Mouse (Mus musculus) right cerebral cortex, adult 18-20 months (tissue): Measurements from ENCODE around the gene Ascl3.

Experiments used
- DNase-seq: peaks from one replicate; pipeline ENCODE4 v3.0.0; 2022; ENCODE audit warnings: mixed read lengths

Gene Ascl3

DNA sequence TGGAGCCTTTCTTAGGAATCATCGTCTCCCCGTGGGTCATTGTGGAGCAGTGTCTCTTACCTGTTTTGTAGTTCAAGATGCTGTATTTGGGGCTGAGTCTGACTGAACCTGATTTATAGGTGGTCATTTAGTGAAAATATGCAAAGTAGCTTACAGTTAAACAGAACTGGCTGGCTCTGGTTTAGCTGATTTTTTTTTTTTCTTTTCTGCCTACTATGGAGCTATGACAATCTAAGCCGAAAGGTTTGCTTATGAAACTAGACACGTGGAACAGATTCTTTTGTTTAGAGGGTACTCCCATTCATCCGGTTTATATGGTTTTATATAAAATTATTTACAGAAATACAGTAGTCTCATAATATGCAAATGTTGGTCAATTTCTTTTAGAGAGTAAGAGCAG is at the start of gene Ascl3:
Gene Ascl3 (minus strand): TSS at position 101 of the 400 bp plus-strand sequence.
- no peak for DNase-seq

DNA sequence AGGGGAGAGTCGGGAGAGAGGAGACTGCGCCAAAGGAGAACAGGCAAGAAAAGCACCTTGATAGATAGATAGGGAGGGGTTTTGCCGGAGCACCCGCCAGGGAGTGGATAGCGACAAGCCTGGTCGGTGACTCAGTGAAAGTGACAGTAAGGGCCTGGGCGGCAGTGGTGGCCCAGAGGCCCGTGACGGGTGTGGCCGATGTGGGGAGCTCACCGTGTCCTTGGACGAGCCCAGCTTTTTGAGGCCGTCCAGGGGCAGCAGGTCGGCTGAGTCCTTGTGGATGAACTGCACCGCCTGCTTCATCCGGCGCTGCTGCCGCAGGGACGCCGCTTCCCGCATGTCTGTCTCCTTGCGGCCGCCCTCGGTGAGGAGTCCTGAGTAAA is 49.6 kb upstream of the Ascl3 start:
- DNase-seq: no peak

DNA sequence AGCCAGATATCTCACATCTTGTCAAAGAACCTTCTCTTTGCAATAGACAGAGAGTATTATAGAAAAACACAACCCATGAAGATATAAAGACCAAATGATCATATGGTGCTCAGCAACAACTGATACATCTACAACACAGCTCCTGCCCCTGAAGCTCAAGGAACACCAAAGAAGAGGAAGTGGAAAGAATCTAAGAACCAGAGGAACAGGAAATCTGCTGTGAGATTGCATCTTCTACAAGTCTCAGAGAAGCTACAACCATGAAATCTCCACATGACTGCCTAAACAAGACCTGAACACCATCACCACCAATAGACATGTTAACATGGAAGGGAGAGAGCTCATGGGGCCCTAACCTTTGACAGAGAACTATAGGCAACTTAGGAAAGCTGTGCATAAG is 40.7 kb upstream of the Ascl3 start:
- DNase-seq: no peak

DNA sequence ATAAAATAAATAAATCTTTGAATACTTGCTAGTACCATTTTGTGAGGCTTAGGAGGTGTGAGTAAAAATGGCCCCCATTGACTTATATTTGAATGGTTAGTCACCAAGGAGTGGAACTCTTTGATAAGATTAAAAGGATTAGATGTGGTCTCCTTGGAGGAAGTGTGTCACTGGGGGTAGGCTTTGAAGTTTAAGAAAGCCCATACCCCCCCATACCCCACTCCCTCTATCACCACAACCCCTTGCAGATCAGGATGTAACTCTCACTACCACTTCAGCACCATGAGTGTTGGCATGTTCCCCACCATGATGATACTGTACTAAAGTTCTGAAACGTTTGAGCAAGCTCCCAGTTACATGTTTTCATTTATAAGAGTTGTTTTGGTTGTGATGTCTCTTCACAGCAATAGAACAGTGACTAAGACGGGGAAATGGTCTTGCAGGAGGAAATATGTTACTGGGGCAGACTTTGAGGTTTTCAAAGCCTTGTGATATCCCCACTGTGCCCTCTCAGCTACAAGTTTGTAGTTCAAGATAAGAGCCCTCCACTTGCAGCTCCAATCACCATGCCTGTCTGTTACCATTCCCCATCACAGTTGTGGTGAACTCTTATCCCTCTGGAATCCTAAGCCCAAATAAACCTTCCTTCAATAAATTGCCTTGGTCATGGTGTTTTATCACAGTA is 37.3 kb upstream of the Ascl3 start:
- no peak for DNase-seq

DNA sequence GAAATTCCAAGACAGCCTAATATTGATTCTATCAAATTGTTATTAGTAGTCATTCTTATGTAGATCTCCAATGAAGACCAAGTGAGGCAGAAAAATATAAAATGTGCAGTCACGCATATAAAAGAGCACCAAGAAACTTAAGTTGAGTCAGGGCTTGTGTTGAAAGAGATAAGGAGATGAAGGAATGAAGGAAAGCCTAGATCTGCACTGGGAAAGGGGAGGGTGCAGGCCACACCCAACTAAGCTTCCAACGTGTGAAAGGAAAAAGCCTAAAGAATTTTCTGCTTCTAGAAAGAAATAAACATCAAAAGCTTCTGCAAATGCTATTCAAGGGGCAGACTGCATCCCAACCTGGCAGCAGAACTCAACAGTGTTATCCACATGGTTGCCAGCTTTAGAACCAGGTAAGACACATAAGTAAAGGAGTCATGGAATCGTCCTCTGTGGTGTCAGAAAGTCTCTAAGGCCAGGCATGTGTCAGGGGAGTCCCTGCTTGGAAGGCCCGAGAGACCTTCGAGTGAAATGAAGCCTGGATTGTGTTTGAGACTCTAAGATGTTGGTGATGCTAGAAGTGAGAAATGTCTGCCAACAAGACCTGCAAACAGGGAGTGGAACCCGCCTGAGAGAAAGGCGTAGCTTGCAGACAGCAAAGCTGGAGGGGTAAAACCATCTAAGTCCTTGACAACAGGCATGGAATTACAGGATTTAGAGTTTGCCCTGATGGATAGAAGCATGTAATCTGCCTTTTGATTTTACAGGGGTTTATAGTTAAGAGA is 36.2 kb upstream of the Ascl3 start:
- no peak for DNase-seq

DNA sequence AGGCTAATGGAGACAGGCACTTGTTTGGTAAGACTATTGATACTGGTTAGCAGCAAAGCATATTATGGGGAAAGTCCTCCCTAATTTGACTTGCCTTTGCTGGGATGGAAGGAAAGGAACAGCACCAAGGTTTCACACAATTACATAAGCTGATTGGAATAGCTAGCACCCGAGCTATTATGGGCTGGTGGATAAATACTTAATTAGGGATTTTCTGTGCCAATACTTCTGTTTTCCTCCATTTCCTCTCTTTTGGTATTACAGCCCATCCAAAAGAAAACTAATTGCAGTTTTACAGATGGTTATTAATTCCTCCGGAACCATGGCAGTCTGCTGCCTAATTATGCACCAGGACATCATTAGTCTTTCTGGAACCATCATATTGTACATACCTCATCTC is 32.5 kb upstream of the Ascl3 start:
- DNase-seq: no peak

DNA sequence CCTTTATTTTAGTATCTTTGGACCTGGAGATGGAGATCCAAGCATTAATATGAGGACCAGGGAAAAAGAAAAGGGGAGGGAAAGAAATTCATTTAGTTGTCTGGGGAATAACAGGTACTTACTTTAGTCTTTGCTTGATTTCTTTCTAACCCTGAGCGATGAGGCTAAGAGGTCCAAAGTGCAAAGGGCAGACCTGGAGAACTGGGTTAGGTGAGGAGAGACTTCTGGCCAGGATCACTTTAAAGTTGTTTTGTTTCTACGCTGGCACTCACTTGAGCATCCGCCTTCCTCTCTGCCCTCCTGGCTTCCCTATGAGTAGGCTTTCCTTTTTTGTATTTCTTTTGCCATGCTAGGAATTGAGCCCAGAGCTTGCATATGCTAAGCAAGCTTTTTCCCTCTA is 24.8 kb upstream of the Ascl3 start:
- no peak for DNase-seq

DNA sequence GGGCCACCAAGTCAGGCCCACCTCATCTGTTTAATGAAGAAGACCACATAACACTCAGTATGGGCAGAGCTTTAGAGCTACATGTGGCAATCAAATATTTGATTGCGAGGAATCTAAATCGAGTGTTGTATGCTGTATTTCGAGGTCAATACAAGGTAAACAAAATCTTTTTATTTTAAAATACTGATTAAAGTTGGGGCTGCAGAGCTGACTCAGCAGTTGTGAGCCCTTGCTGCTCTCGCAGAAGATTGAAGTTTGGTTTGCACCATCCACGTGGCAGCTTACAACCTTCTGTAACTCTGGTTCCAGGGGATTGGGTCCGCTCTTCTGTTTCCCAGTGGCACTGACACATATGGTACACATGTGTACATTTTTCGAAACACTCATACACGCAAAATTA is 22.5 kb upstream of the Ascl3 start:
- no peak for DNase-seq

DNA sequence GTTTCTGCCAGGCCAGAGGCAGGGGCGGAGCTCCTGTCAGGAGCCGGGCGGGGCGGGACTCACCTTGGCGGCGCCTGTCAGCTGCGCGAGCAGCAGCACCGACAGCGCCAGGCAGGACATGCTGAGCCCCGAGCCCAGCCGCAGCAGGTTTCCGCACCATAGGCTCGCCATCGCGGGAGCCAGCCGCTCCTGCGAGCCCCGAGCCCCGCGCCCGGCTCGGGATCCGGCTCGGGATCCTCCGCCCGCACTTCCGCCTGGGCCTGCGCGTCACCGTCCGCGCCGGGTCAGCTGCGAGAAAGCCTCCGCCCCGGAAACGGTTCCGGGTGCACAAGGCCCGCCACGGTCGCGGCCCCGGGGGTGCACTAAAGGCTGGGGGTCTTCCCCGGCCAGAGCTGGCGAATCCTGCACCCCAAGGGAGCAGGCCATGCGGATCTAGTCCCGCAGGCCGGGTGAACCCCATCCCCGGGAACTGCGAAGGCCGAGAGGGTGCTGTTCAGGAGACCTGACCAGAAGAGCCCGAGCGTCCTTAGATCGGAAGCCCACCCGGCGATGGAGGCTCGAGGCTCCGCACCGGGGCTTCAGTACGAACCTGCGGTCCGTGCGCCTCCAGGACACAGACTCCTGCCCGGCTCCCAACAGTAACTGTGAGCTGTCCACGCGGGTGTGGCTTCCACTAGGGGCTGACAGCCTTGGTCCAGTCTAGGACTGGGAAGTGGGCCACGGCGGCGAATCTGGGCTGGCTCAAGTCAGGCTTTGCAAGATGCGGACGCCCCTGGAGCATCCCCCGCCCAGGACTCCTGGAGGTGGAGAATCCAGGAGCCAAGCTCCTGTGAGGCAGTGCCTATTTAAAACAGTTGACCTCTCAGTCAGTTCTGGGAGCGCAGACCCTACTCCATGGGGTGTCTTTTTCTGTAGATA is 20.7 kb upstream of the Ascl3 start, which contains the start of gene Tmem9b:
Gene Tmem9b (minus strand): TSS at position 868 of the 918 bp plus-strand sequence.
- peak; percentile 87 for DNase-seq

DNA sequence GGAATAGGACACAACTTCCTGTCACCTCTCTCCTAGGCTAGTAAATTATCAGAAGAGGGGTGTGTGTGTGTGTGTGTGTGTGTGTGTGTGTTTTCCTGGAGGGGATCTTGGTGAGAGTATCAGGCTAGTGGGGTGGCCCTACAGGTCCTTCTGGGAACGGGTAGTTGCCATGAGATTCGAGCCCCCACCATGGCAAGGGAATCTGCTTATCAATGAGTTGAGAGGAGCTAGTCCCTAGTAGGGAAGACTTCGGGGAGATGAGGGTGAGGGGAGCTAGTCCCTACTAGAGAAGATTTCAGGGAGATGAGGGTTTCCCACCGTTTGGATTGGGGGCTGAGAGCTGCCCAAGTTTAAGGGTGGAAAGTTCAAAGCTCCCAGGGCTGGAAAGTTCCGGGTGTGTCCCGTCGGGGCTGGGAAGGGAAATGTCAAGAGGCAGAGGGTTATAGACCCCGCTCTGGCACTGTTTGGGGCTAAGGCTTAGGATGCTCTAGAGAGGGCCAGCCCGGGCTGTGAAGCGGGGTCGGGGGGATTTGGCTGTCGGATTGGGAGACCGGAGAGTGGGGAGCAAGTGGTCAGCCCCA is 20.0 kb upstream of the Ascl3 start:
- DNase-seq: no peak

DNA sequence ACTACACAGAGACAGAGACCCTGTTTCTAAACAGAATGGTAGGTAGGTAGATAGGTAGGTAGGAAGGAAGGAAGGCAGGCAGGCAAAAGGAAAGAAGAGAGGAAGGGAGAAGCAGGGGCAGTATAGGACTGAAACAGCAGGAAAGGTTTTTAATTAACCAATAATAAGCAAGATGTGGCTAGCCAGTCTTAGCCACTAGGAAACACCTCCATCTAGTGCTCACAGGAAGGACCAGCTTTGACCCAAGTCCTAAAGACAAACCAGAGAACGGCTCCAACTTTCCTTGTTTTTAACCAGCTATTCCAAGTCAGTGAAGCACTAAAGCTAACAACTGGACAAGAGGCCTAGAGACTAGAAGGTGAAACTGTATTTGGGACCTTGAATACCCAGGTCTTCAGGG is 16.2 kb upstream of the Ascl3 start:
- no peak for DNase-seq

DNA sequence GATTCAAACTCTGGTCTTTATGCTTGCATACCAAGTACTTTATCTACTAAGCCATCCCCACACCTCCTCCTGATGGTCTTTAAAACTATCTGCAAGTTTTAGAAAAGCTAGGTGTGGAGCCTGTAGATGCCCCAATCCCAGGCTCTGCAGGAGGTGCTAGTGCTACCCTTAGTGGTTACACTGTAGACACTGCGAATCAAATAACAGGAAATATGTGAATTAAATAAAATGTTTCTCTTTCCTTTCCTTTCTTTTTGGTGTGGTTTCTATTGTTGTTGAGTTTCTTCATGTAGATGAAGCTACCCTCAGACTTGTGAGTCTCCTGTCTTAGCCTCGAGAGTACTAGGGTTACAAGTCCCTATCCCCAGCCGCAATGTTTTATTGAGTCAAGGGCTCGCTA is 10.2 kb upstream of the Ascl3 start:
- no peak for DNase-seq

DNA sequence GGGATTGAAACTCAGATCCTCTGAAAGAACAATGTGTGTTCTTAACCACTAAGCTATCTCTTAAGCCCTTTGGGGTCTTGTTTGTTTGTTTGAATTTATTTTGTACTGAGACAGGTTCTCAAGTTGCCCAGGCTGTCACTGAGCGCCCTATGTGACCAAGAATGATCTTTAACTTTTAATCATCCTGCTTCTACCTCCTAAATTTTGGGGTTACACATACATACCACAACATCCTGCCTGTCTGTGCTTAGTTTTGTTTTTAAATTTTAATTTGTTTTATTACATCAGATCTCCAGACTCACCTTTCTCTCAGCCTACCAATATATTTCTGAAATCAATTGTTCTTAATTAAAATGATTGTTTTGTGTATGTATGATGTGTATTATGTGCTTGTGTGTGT is 9.5 kb upstream of the Ascl3 start:
- DNase-seq: no peak

DNA sequence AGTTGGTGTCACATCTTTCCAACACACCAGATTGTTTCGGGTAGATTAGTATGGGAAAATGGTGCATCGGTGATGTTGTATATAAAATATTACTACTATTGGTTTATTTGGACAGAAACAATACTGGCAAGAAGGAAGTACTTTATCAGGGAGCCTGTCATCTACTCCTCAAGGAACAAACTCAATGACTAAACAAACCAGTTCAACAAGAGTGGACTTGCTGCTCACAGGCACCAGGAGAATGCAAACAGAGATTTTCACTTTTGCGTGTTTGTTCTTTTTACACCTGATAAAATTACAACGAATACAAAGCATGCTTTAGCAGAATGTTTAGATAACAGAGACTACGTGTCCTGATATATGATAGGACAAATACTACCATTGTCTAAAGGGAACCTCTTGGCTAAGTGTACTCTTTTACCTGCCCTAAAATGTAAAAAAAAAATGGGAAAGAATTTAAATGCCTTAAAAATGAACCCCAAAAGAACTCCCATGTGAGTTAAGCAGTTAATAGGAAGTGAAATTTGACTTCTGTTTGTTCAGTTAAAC is 8.4 kb upstream of the Ascl3 start:
- no peak for DNase-seq

DNA sequence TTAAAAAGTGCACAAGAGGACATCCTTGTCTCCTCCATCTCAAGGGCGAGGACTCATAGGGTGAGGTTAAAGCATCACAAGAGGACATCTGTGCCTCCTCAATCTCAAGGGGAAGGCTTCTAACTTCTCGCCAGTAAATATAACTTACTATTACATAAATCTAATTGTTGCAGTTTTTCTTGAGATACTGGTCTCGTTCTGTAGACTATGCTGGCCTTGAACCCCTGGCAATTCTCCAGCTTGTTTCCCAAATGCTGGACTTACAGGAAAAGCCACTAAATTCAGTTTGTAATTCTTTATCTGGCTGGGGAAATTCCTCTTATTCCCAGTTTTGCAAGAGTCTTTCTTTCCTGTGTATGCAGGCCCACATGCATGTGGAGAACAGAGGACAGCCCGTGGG is 3.3 kb upstream of the Ascl3 start:
- no peak for DNase-seq

DNA sequence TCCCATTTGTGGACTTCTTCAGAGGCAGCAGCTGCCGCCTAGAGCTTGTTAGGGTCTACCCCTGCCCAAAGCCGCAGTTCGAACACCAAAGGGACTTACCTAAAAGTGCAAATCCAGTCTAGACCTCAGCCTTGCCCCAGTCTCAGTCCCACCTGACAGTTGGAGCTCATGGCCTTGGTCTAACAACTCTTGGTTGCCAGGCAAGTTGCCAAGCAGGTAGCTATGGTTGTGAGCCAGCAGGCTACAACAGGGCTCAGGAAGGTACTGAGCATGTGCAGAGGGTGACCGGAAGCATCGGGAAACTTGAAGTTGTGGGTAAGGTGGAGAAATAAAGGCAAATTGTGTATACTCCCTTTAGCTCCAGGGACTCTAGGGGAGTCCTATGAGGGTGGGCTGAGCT is 7.8 kb downstream of the Ascl3 start, which contains the start of gene BC051019:
Gene BC051019 (minus strand): TSS at position 154 of the 400 bp plus-strand sequence.
- DNase-seq: no peak

DNA sequence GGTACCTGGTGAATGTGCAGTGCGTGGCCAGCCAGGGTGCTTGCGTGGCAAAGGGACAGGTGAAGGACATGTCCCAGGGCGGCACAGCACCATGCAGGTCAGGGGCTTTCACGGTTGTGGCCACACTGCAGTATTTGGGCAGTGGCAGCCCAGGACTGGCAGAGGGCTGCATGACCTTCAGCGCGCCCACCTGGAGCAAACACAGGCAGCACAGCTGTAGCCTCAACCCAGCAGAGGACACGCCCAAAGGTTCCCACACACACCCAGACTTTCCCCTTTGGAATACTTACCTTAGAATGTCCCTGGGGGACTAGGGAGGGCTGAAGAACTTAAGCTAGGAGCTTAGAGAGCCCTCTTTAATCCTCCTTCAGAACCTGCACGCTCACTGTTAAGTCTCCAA is 8.4 kb downstream of the Ascl3 start:
- DNase-seq: no peak

DNA sequence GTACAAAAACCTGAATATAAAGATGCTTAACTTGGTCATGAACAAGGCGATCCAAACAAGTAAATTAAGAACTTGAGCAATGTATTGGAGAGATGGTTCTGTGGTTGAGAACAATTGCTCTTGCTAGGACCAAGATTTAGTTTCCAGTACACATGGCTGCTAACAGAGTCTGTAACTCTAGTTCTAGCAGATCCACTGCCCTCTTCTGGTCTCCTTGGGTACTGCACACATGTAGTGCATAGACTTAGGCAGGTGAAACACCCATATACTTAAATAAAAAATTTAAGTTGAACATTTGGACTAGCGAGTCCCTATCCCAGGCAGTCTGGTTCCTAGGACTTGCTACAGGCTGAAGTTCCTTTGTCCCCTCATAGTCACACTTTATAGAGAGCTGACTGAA is 8.9 kb downstream of the Ascl3 start:
- no peak for DNase-seq

DNA sequence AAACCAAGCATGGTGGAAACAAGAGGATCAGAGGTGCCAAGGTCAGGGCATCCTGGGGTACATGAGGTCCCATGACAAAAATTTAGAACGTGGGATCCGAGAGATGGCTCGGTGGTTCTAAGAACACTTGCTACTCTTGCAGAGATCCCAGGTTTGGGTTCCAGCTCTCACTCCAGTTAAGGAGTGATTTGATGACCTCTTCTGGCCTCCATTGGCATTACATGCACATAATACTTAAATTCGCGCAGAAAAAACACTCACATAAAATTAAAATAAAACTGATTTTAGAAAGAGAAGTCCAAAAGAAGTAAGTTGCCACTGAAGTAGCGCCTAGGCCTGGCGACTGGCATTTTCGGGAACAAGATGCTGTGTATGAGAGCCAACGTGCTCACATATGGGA is 12.2 kb downstream of the Ascl3 start:
- DNase-seq: no peak

DNA sequence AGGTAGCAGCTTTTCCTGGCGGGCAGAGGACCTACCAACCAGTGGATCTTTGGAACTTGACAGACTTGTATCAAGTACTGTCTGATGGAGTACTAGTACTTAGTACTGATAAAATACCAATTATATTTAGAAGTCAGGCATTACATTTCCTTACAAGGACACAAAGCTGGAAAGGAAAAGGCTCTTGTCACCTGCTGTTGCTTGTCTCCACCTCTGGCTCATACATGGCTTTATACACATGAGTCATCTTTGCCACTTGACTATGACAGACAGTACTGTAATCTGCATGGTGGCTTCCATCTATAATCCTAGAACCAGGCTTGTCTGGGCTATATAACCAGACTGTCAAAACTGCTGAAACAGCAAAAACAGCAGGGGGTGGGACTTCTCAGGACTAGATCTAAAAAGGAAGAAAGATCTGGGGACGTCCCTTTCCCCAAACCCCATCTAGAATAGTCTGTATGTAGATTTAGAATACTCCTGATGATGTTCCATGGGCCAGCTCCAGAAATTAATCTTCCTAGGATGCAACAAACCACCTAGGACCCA is 18.0 kb downstream of the Ascl3 start:
- DNase-seq: no peak

DNA sequence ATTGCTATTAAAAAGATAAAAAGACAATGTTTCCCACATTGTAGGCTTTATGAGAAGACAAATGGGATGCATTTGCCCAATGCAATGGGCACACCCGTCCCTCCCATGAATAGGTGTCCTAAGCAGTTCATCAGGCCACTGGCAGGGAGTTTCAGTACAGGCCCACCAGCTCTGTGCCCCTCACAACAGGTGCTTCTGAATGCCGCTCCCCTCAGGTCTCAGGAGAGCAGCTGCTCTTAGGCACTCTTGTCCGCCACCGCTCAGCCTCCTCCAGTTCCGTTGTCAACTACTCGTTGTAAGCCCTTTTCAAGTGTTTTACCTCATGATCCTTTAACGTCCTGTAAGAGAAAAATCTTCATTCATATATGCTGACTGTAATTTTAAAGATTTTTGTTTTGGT is 19.3 kb downstream of the Ascl3 start:
- no peak for DNase-seq

DNA sequence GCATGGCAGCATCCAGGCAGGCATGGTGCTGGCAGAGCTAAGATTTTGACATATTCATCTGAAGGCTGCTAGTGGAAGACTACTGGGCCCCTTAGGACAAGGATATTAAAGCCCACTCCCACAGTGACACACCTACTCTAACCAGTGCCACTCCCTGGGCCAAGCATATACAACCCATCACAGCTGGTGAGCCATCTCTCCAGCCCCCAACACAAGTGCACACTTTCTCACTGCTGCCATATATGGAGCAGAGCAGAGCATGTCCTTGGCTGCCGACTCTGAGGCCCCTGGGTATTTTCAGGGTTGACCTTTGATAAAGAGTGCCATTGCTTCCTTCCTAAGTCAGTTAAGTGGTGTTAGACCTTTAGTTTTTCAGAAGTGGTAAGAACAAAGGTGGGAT is 21.5 kb downstream of the Ascl3 start:
- no peak for DNase-seq
